Mouse (Mus musculus): ENCODE data around the gene Rpl4. TPM values are rescaled to one million over a fixed set of nuclear protein-coding genes. Genes with fewer than 3 reads are reported as not detected.

The Rpl4 gene
- polyA plus RNA-seq (2012; ENCODE audit: low replicate concordance) = 185 and 254 TPM in 2 replicates

GRCm38 (mm10) chr9:64172816-64173665 is at the start of gene Rpl4, which contains the start of gene Zwilch:
Rpl4 (plus strand) TSS chr9:64173375.
Zwilch (minus strand) TSS chr9:64173104.

GRCm38 (mm10) chr9:64178974-64179646 is 5.9 kb downstream of the Rpl4 start, which contains the start of gene Snapc5:
Snapc5 (plus strand) TSS chr9:64179274.

Other genes starting within 250 kb of the Rpl4 start
- 1.00 and 1.5 TPM in 2 replicates for gene Smad6, start 151.3 kb upstream of the Rpl4 start, polyA plus RNA-seq (2012; ENCODE audit: low replicate concordance)
- not detected in 2 replicates for gene Lctl, start 56.2 kb upstream of the Rpl4 start, polyA plus RNA-seq (2012; ENCODE audit: low replicate concordance)
- 0.65 and 1.4 TPM in 2 replicates for gene Zwilch, start 271 bp upstream of the Rpl4 start, polyA plus RNA-seq (2012; ENCODE audit: low replicate concordance)
- gene Snapc5, start 5.9 kb downstream of the Rpl4 start, polyA plus RNA-seq (2012; ENCODE audit: low replicate concordance) = 1.4 and 7.6 TPM in 2 replicates
- not detected in 2 replicates for gene Uchl4, start 61.8 kb downstream of the Rpl4 start, polyA plus RNA-seq (2012; ENCODE audit: low replicate concordance)
- 61.1 and 80.2 TPM in 2 replicates for gene Map2k1, start 80.3 kb downstream of the Rpl4 start, polyA plus RNA-seq (2012; ENCODE audit: low replicate concordance)
- 0.18 and 2.6 TPM in 2 replicates for gene Tipin, start 108.2 kb downstream of the Rpl4 start, polyA plus RNA-seq (2012; ENCODE audit: low replicate concordance)
- 6.1 and 11.0 TPM in 2 replicates for gene Dis3l, start 167.9 kb downstream of the Rpl4 start, polyA plus RNA-seq (2012; ENCODE audit: low replicate concordance)
- not detected in 2 replicates for gene Megf11, start 212.3 kb downstream of the Rpl4 start, polyA plus RNA-seq (2012; ENCODE audit: low replicate concordance)